Mouse (Mus musculus) intestine, embryonic 16.5 days (tissue): ENCODE results near the gene Ank3. TPM values are rescaled to one million over a fixed set of nuclear protein-coding genes. Genes with fewer than 3 reads are reported as not detected.

Experiments used
- ATAC-seq: fragments of 200-750 bp; cut with Nextera tagmentation; 2 replicates; pipeline ENCODE4 v1.8.0; 2017; ENCODE audit warnings: moderate TSS enrichment, moderate library complexity
- H3K27ac ChIP-seq: fragments of 300-500 bp; sonication (generic); 2 replicates; pipeline ENCODE4 v1.5.1; 2014; ENCODE audit warnings: mild to moderate bottlenecking, low read length
- H3K27me3 ChIP-seq: fragments of 300-500 bp; sonication (generic); replicated peaks from 2 replicates; pipeline ENCODE4 v1.6.1; 2014; ENCODE audit warnings: low read length, control low read depth, mixed read lengths; ENCODE audit not compliant: control insufficient read depth, insufficient read depth
- H3K36me3 ChIP-seq: fragments of 300-500 bp; sonication (generic); 2 replicates; pipeline ENCODE4 v1.6.1; 2014; ENCODE audit warnings: low read length, control low read depth; ENCODE audit not compliant: control insufficient read depth, insufficient read depth
- H3K4me1 ChIP-seq: fragments of 300-500 bp; sonication (generic); 2 replicates; pipeline ENCODE4 v1.6.1; 2014; ENCODE audit warnings: low read length, control low read depth, mixed read lengths; ENCODE audit not compliant: control insufficient read depth, insufficient read depth
- H3K4me2 ChIP-seq: fragments of 300-500 bp; sonication (generic); 2 replicates; pipeline ENCODE4 v1.6.1; 2014; ENCODE audit warnings: low read depth, low read length, control low read depth
- H3K4me3 ChIP-seq: fragments of 300-500 bp; sonication (generic); 2 replicates; pipeline ENCODE4 v1.5.1; 2014; ENCODE audit warnings: mild to moderate bottlenecking, low read length
- H3K9ac ChIP-seq: fragments of 300-500 bp; sonication (generic); 2 replicates; pipeline ENCODE4 v1.6.1; 2014; ENCODE audit warnings: low read depth, low read length
- H3K9me3 ChIP-seq: fragments of 300-500 bp; sonication (generic); 2 replicates; pipeline ENCODE4 v1.6.1; 2016; ENCODE audit warnings: low read length, control low read depth; ENCODE audit not compliant: control insufficient read depth
- WGBS: fragments of 180-500 bp; shearing (Covaris S2); extraction: QIAGEN DNeasy Blood & Tissue Kit; methylation state at CpG from one replicate; pipeline ENCODE4 v1.1.7; 2014; 5-methylcytosine and 5-hydroxymethylcytosine counted together
- polyA plus RNA-seq: library from polyadenylated mRNA; unstranded; fragments of >200 nt; fragmentation: Nextera tagmentation; extraction: Ambion mirVana; gene quantifications from 2 replicates; pipeline ENCODE4 v1.2.1, GENCODE M21; 2015

Ank3 gene
- polyA plus RNA-seq, 1 experiment from 2014 or later: 21.7 TPM

DNA sequence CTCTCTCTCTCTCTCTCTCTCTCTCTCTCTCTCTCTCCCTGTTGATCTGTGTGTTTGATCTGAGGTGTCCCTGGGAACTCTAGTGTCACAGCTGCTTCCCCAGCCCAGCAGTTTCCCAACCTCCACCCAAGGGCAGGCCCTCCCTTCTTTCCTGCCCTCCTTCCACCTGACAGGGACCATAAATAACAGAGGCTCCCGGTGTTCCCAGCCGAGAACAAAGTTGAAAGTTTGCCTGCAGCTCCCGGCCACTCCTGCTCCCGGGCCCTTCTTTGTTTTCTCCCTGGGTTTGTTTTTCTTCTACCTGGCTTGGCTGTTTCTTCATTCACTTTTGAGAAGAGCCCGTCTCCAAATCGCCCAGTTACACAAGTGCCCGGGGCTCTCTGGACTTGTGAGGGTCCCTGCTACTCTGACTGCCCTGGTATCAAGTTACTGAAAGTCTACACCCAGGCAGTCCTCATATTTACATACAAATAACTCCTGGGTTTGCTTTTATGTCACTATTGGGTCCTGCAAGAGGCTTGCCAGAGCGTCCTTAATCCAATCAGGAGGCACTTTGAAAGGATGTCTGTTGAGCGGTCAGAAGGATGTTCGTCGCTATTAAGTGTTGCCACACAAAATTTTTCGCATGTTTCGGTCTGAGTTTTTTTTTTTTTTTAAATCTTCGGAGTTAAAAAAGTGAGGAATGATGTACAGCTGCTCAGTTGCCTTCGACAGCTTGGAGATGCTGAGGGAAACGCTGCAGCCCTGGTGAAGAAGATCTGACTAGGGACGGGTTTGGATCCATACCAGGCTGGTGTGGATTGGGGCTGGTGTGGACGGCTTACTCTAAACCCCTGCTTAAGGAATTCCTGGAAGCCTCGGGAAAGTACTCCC is 526.9 kb downstream of the Ank3 start:
- Histone ChIP-seq H3K4me1 (peaks cover 17% of the 10 kb centered on the region), H3K36me3 (no peaks in the 10 kb centered on the region), H3K9ac (peak overlapping the region; percentile 53), H3K27ac (peak overlapping the region; percentile 95), H3K27me3 (no peaks in the 10 kb centered on the region), H3K4me2 (peak overlapping the region; percentile 68), H3K9me3 (no peaks in the 10 kb centered on the region), H3K4me3 (peak overlapping the region; percentile 46)
- peak; percentile 80 for ATAC-seq
- WGBS: 1% methylated on average over 19 of the region's 19 CpGs

DNA sequence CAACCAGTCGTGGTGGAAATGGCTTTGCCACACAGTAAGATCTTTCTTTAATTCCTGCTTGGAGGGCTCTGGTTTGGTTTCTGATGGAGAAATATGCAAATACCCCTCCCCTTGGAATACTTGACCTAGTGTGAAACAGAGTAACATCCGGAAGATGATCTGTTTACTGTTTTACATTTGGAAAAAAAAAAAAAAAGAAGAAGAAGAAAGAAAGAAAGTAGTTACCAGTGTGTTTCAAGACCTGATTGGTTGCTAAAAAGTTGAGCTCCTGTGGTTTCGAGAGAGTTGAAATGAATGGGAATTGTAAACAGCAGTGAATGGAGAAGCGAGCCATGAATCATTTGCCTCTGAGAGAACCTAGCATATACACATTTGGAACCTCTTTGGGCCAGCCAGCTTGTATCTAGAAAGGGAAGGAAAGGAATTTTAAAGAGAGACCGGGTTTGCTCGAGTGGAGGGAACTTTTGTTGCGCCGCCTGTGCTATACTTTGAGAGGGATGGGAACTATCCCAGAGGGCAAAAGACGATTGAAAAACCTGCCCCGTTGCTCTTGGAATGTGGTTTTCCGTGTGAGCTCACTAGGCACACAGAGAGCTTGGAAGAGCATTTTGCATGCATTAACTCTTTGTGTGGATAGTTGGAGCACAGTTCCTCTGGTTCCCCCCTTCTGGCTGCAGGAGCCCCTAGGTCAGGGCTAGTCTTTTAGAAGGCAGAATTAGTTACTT is 527.7 kb downstream of the Ank3 start:
- Histone ChIP-seq H3K27ac (peak overlapping the region; percentile 95), H3K27me3 (no peaks in the 10 kb centered on the region), H3K4me2 (peak overlapping the region; percentile 68), H3K4me3 (peak overlapping the region; percentile 46), H3K9me3 (no peaks in the 10 kb centered on the region), H3K4me1 (peaks cover 17% of the 10 kb centered on the region), H3K36me3 (no peaks in the 10 kb centered on the region), H3K9ac (peak overlapping the region; percentile 64)
- ATAC-seq: no peak
- 1% methylated on average over 11 of the region's 11 CpGs for WGBS

DNA sequence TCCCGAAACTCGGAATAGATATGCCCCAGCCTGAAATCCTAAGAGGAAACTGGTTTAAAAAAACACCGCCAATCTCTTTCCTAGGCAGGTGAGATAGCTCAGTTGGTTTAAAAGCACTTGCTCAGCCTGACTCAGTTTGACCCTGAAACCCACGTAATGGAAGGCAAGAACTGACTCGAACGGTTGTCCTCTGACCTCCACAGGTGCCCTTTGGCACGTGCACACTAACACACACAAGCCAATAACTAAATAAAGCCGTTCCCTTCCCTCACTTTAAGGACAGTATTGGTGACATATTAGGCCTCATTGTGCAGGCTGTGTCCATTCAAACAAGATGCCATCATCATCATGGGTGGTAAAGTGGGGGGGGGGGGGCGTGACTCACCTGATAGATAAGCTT is 528.4 kb downstream of the Ank3 start:
- Histone ChIP-seq H3K4me1 (peaks cover 17% of the 10 kb centered on the region), H3K4me2 (peak overlapping the region; percentile 68), H3K9ac (peak overlapping the region; percentile 64), H3K36me3 (no peaks in the 10 kb centered on the region), H3K9me3 (no peaks in the 10 kb centered on the region), H3K27ac (peak overlapping the region; percentile 95), H3K27me3 (no peaks in the 10 kb centered on the region), H3K4me3 (peak overlapping the region; percentile 46)
- no peak for ATAC-seq
- whole genome bisulfite sequencing: 7% methylated on average over 9 of the region's 9 CpGs

DNA sequence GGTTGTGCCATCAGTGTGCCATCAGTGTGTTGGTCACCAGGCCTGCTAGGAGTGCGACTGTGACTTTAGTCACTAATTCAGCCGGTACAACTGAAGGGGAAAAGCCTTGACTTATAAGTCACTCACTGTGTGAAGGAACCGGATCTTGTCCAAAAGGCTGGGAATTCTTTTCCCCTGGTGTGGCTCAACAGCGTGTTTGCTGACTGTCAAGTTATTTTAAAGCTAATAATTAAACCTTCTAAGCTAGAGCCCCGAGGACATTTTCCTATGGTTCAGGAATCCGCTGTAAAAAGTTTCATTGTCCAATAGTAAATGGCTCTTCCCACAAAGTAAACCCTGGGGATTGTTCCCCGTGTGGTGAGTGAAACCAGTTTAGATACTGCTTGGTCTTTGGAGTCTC is 529.8 kb downstream of the Ank3 start:
- Histone ChIP-seq H3K4me2 (peak overlapping the region; percentile 68), H3K9ac (0 out of 2 replicates have a peak overlapping the region, but pooled peaks have one; percentile 9), H3K9me3 (no peaks in the 10 kb centered on the region), H3K36me3 (no peaks in the 10 kb centered on the region), H3K4me1 (peaks cover 15% of the 10 kb centered on the region; the same call in 1 of the 2 replicates), H3K27me3 (no peaks in the 10 kb centered on the region), H3K27ac (peak overlapping the region; percentile 80), H3K4me3 (0 out of 2 replicates have a peak overlapping the region, but pooled peaks have one; percentile 10)
- ATAC-seq: peak; percentile 22; the same call in 1 of the 2 replicates
- WGBS: 40% methylated on average over 7 of the region's 7 CpGs

DNA sequence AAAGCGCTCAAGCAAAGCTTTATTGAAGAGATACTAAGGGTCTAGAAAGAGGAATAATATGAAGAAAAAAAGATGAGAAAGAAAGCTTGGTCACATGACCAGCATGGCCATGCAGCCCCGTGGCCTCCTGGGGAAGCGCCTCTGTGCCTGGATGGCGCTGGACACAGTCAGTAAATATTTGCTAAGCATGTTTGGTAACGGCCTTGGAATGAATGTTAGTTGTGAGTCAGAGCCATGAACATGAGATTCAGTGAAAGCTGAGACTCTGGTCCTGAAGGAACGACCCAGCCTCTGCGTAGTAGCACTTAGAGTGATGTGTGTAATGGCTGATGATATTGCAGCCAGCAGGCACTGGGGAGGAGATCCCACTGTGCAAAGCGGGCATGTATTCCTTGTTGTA is 531.9 kb downstream of the Ank3 start:
- no peak overlapping the region for H3K9ac ChIP-seq
- peaks cover 13% of the 10 kb centered on the region; the same call in 1 of the 2 replicates for H3K4me1 ChIP-seq
- no peak for ATAC-seq
- WGBS: 74% methylated on average over 8 of the region's 8 CpGs
- no peaks in the 10 kb centered on the region for H3K9me3 ChIP-seq
- H3K27ac ChIP-seq: no peak overlapping the region
- no peaks in the 10 kb centered on the region for H3K27me3 ChIP-seq
- no peak overlapping the region for H3K4me2 ChIP-seq
- H3K36me3 ChIP-seq: no peaks in the 10 kb centered on the region
- H3K4me3 ChIP-seq: no peak overlapping the region

DNA sequence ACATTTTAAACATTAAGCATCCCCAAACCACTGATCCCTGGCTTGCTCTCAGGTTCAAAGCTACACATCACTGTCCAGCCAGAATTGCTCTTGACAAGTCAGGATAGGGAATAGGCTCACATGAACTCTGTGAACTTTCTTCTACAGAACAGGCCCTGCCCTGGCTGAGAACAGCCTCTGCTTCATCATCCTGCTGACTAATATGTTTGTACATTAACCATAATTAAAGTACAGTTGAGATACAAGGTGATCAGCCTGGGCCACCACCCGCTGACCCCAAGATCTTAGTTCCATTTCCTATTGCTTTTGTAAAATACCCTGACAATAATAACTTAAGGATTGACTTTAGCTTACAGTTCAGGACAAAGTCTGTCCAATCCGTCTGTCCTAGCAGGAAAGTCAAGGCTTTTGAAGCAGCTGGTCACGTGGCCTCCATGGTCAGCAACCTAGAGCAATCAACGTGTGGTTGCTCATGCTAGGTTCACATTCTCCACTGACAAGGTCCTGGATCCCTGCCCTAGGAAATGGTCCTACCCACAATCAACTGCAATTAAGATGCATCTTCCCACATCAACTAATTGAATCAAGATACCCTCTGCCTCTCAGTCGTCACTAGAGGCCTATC is 538.0 kb downstream of the Ank3 start:
- H3K27ac ChIP-seq: peak overlapping the region; percentile 30; the same call in 1 of the 2 replicates

DNA sequence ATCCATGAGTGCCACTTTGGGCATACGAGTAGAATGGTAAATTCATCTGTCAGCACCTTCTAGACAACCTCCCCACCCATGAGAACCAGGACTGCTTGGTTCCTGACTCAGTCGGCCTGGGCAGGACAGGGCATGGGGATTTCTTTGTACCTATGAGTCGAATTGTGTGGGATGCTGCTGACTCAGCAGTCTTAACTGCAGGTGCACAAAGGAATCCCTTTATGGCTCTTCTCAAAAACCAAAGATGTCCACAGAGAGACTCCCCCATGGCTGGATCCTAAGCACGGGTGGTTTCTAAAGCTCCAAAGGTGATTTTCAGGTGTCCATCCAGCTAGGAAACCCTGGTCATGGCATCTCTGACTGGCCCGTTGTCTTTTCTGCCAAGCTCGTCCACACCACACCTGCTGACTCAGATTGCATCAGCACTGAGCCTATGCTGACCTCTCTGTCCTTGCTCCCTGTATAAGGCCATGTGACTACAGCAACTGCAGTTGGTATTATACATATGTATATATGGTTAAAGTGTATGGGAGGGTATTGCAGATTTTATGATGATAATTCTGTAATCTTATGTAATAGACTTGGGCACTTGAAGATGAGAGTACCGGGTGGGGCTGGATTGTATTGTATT is 538.8 kb downstream of the Ank3 start:
- Histone ChIP-seq H3K36me3 (no peaks in the 10 kb centered on the region), H3K9me3 (no peaks in the 10 kb centered on the region), H3K4me2 (no peak overlapping the region), H3K27me3 (no peaks in the 10 kb centered on the region), H3K27ac (peak overlapping the region; percentile 30; the same call in 1 of the 2 replicates), H3K4me3 (no peak overlapping the region), H3K9ac (no peak overlapping the region), H3K4me1 (0 out of 2 replicates have a peak, but pooled peaks cover 4% of the 10 kb centered on the region)
- peak; percentile 27; the same call in 1 of the 2 replicates for ATAC-seq
- WGBS: 89% methylated on average over 7 of the region's 7 CpGs

More for the DNA sequence above, 538.0 kb downstream of the Ank3 start:
- Histone ChIP-seq H3K4me1 (0 out of 2 replicates have a peak, but pooled peaks cover 4% of the 10 kb centered on the region), H3K36me3 (no peaks in the 10 kb centered on the region), H3K27me3 (no peaks in the 10 kb centered on the region), H3K4me3 (no peak overlapping the region), H3K9ac (no peak overlapping the region), H3K9me3 (no peaks in the 10 kb centered on the region), H3K4me2 (no peak overlapping the region)
- ATAC-seq: peak; percentile 82
- WGBS: 79% methylated on average over 5 of the region's 5 CpGs

DNA sequence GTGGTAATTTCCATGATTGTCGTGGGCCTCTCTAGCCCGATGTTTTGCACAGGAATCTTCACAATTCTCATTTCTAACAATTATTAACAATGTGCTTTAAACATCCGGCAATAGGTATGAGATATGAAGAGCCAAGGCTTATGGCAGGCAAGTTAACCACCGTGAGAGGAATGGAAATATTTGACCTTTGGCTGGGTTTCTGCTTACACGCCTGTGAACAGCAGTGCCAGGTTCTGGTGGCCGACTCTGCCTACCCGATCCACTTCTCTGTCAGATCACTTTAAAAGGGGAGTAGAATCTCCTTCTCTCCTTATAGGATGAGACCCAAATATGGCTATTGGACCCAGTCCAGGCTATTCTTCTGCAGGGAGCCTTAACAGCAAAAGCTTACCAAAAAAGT is 540.6 kb downstream of the Ank3 start:
- peak overlapping the region; percentile 78 for H3K27ac ChIP-seq

More for the DNA sequence above, 540.6 kb downstream of the Ank3 start:
- H3K4me2 ChIP-seq: no peak overlapping the region
- WGBS: 55% methylated on average over 7 of the region's 7 CpGs
- no peak overlapping the region for H3K9ac ChIP-seq
- ATAC-seq: peak; percentile 58
- 0 out of 2 replicates have a peak, but pooled peaks cover 4% of the 10 kb centered on the region for H3K4me1 ChIP-seq
- no peaks in the 10 kb centered on the region for H3K27me3 ChIP-seq
- no peaks in the 10 kb centered on the region for H3K36me3 ChIP-seq
- no peaks in the 10 kb centered on the region for H3K9me3 ChIP-seq
- H3K4me3 ChIP-seq: no peak overlapping the region
